ENCODE assay signal across 23 mouse cellular contexts in the genomic region with DNA sequence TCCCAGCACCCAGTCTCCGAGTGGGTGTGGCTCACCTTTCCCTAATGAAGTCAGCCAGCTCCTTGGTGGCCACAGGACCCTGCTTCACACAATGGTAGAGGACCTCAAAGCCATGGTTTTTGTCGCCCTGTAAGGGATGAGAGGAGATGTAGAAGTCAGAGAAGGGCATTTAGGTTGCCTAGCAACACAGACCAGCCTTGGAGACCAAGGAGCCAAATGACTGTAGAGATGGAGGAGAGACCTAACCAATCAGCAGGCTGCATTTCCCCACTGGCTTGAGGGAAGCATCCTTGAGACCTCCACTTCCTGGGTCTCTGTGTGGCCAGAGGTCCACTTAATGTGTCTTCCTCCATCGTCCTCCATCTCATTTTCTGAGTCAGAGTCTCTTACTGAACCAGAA. TPM values are rescaled to one million over a fixed set of nuclear protein-coding genes. Genes with fewer than 3 reads are reported as not detected.
DNase-seq lines count a peak whose midpoint lies in the region; ATAC-seq and TF ChIP-seq lines count a peak whose summit lies in the region.
"Had no signal": no experiment of that assay in that cellular context is flagged by ENCODE, and none has a peak within 500 bp of the region (broad histone marks: within the 10 kb centered on the region; RNA-seq: fewer than 3 reads in every experiment).

No protein-coding gene starts in this region.

- no peak for TF ChIP-seq CTCF in liver, postnatal 0 days (IDR thresholded peaks at IDR 0.05; ENCODE audit: low read depth)
- TF ChIP-seq CTCF in hindbrain, postnatal 0 days (IDR thresholded peaks at IDR 0.05; ENCODE audit: low read depth), result no peak

- H3K27ac ChIP-seq in forebrain, embryonic 12.5 days, result peak overlapping the region; percentile 88; the same call in 1 of the 2 replicates
- H3K27ac ChIP-seq in forebrain, embryonic 10.5 days, result no peak overlapping the region
- no peak overlapping the region for H3K27ac ChIP-seq in liver, postnatal 0 days (ENCODE audit: low read depth)
- H3K27ac ChIP-seq in liver, embryonic 12.5 days, result no peak overlapping the region
- H3K27ac ChIP-seq in hindbrain, postnatal 0 days, result no peak overlapping the region; the same call in 1 of the 2 replicates
- H3K27ac ChIP-seq: heart, embryonic 13.5 days had no signal

- no peak for ATAC-seq in forebrain, embryonic 12.5 days (ENCODE audit: low FRiP score)
- ATAC-seq in liver, postnatal 0 days, result no peak
- ATAC-seq in liver, embryonic 12.5 days, result no peak
- ATAC-seq in erythroblast, adult 5-6 weeks (replicated peaks; ENCODE audit: low FRiP score, poor library complexity, severe bottlenecking), result peak; percentile 53
- 0 out of 2 replicates have a peak, but pooled peaks have one; percentile 21 for ATAC-seq in hindbrain, postnatal 0 days
- ATAC-seq in megakaryocyte, adult 5-6 weeks (ENCODE audit: poor library complexity, severe bottlenecking), result no peak
- ATAC-seq: Patski had no signal

- no peak overlapping the region for H3K4me3 ChIP-seq in forebrain, embryonic 12.5 days (replicated peaks)
- no peak overlapping the region for H3K4me3 ChIP-seq in forebrain, embryonic 10.5 days
- H3K4me3 ChIP-seq in liver, postnatal 0 days (ENCODE audit: low read depth, low read length), result no peak overlapping the region
- no peak overlapping the region for H3K4me3 ChIP-seq in liver, embryonic 12.5 days
- no peak overlapping the region for H3K4me3 ChIP-seq in hindbrain, postnatal 0 days (ENCODE audit: low read length)
- H3K4me3 ChIP-seq: heart, embryonic 13.5 days had no signal

- no peak for DNase-seq in forebrain, embryonic 10.5 days (ENCODE audit: extremely low spot score, low spot score)
- peak; percentile 18 for DNase-seq in liver, postnatal 0 days
- peak; percentile 58 for DNase-seq in hindbrain, postnatal 0 days (ENCODE audit: low spot score)
- DNase-seq in adrenal gland, adult 2 months, result no peak
- DNase-seq: adrenal gland, postnatal 14 days; cerebellum, adult 11-12 months; gastrocnemius, postnatal 14 days; heart, adult 18-20 months; kidney, adult 8-10 months; kidney, postnatal 25 days; lung, embryonic 14.5 days; lung, postnatal 4 days; right cerebral cortex, adult 18-20 months; thymus, postnatal 25 days had no signal

- H3K9me3 ChIP-seq in forebrain, embryonic 12.5 days, result no peaks in the 10 kb centered on the region
- H3K9me3 ChIP-seq in forebrain, embryonic 10.5 days, result no peaks in the 10 kb centered on the region
- H3K9me3 ChIP-seq in liver, postnatal 0 days (ENCODE audit: low read length), result no peaks in the 10 kb centered on the region
- H3K9me3 ChIP-seq in liver, embryonic 12.5 days (replicated peaks), result no peaks in the 10 kb centered on the region
- H3K9me3 ChIP-seq in hindbrain, postnatal 0 days (ENCODE audit: low read length), result no peaks in the 10 kb centered on the region
- H3K9me3 ChIP-seq: heart, embryonic 13.5 days had no signal

- H3K4me1 ChIP-seq in forebrain, embryonic 12.5 days, result peaks cover 44% of the 10 kb centered on the region
- peaks cover 43% of the 10 kb centered on the region for H3K4me1 ChIP-seq in forebrain, embryonic 10.5 days
- H3K4me1 ChIP-seq in liver, postnatal 0 days (ENCODE audit: insufficient read depth), result peaks cover 34% of the 10 kb centered on the region
- peaks cover 21% of the 10 kb centered on the region for H3K4me1 ChIP-seq in liver, embryonic 12.5 days
- peaks cover 34% of the 10 kb centered on the region for H3K4me1 ChIP-seq in hindbrain, postnatal 0 days (ENCODE audit: insufficient read depth, low read length)

- TF ChIP-seq EP300 in liver, postnatal 0 days (IDR thresholded peaks at IDR 0.05; ENCODE audit: low read depth), result no peak

- no peaks in the 10 kb centered on the region for H3K27me3 ChIP-seq in forebrain, embryonic 12.5 days
- H3K27me3 ChIP-seq in forebrain, embryonic 10.5 days (ENCODE audit: poor library complexity, severe bottlenecking), result peaks cover 14% of the 10 kb centered on the region; the same call in 1 of the 2 replicates
- no peaks in the 10 kb centered on the region for H3K27me3 ChIP-seq in liver, postnatal 0 days (ENCODE audit: insufficient read depth, low read length)
- H3K27me3 ChIP-seq in liver, embryonic 12.5 days (replicated peaks), result peaks cover 24% of the 10 kb centered on the region
- H3K27me3 ChIP-seq in hindbrain, postnatal 0 days (ENCODE audit: insufficient read depth, low read length), result no peaks in the 10 kb centered on the region
- H3K27me3 ChIP-seq: Patski had no signal

- H3K9ac ChIP-seq in forebrain, embryonic 12.5 days, result no peak overlapping the region
- no peak overlapping the region for H3K9ac ChIP-seq in liver, postnatal 0 days (replicated peaks)
- H3K9ac ChIP-seq in liver, embryonic 12.5 days, result no peak overlapping the region
- no peak overlapping the region for H3K9ac ChIP-seq in hindbrain, postnatal 0 days (replicated peaks; ENCODE audit: low read length)
- H3K9ac ChIP-seq: heart, embryonic 13.5 days; lung, embryonic 14.5 days had no signal

- H3K4me2 ChIP-seq in forebrain, embryonic 12.5 days, result no peak overlapping the region
- no peak overlapping the region for H3K4me2 ChIP-seq in liver, postnatal 0 days (ENCODE audit: low read depth, low read length)
- H3K4me2 ChIP-seq in liver, embryonic 12.5 days, result no peak overlapping the region
- H3K4me2 ChIP-seq in hindbrain, postnatal 0 days (ENCODE audit: low read depth, low read length), result no peak overlapping the region
- H3K4me2 ChIP-seq: heart, embryonic 13.5 days; liver, embryonic 11.5 days; lung, embryonic 14.5 days had no signal

- H3K36me3 ChIP-seq in forebrain, embryonic 12.5 days (replicated peaks), result peaks cover 17% of the 10 kb centered on the region
- peaks cover 4% of the 10 kb centered on the region; the same call in 1 of the 2 replicates for H3K36me3 ChIP-seq in forebrain, embryonic 10.5 days (replicated peaks)
- H3K36me3 ChIP-seq in liver, postnatal 0 days (replicated peaks; ENCODE audit: insufficient read depth, low read length), result peaks cover 23% of the 10 kb centered on the region; the same call in 1 of the 2 replicates
- peaks cover 16% of the 10 kb centered on the region for H3K36me3 ChIP-seq in liver, embryonic 12.5 days
- H3K36me3 ChIP-seq in hindbrain, postnatal 0 days (ENCODE audit: insufficient read depth, low read length), result peaks cover 24% of the 10 kb centered on the region
- H3K36me3 ChIP-seq: heart, embryonic 13.5 days had no signal

- 26% methylated on average over 3 of the region's 3 CpGs for WGBS in forebrain, embryonic 12.5 days
- 24% methylated on average over 3 of the region's 3 CpGs for WGBS in forebrain, embryonic 10.5 days
- 57% methylated on average over 3 of the region's 3 CpGs for WGBS in liver, postnatal 0 days (ENCODE audit: insufficient replicate concordance)
- WGBS in liver, embryonic 12.5 days (ENCODE audit: insufficient replicate concordance), result 36% methylated on average over 3 of the region's 3 CpGs
- 24% methylated on average over 3 of the region's 3 CpGs for WGBS in hindbrain, postnatal 0 days

RNA-seq across cellular contexts. Expression of a gene that starts 7.3 kb away (rescaled TPM):
- 38.4 and 38.9 TPM in 2 replicates for polyA plus RNA-seq in forebrain, embryonic 12.5 days (2016; fragmentation: Nextera tagmentation; extraction: Ambion mirVana)
- 12.6 and 13.2 TPM in 2 replicates for polyA plus RNA-seq in forebrain, embryonic 10.5 days (2016; fragmentation: Nextera tagmentation; extraction: Ambion mirVana)
- 15.3 and 16.7 TPM in 2 replicates for polyA plus RNA-seq in liver, postnatal 0 days (2015; fragmentation: Nextera tagmentation; extraction: Ambion mirVana)
- polyA plus RNA-seq in liver, embryonic 12.5 days (2016; fragmentation: Nextera tagmentation; extraction: Ambion mirVana), result 19.5 and 20.6 TPM in 2 replicates
- total RNA-seq in erythroblast, adult 5-6 weeks (2015; ENCODE audit: low replicate concordance), result 20.2 and 26.5 TPM in 2 replicates
- total RNA-seq in erythroblast, adult 5-6 weeks (2017; ENCODE audit: low replicate concordance), result 44.8 and 52.8 TPM in 2 replicates
- total RNA-seq in hindbrain, postnatal 0 days (2014; rRNA removed), result 84.2 and 99.0 TPM in 2 replicates
- 62.2 and 65.8 TPM in 2 replicates for polyA plus RNA-seq in hindbrain, postnatal 0 days (2015; fragmentation: Nextera tagmentation; extraction: Ambion mirVana)
- total RNA-seq in adrenal gland, adult 2 months (2021), result 1 to 10 TPM; 1.8 to 2.7 TPM
- 8.2 and 10.6 TPM in 2 replicates for polyA plus RNA-seq in adrenal gland, adult 2 months (2012; rRNA removed)
- 28.4 and 30.9 TPM in 2 replicates for total RNA-seq in megakaryocyte, adult 5-6 weeks (2015)
- 39.6 and 41.2 TPM in 2 replicates for total RNA-seq in megakaryocyte, adult 5-6 weeks (2017)

RNA-seq across cellular contexts. Expression of a gene that starts 16.7 kb away (rescaled TPM):
- polyA plus RNA-seq in forebrain, embryonic 12.5 days (2016; fragmentation: Nextera tagmentation; extraction: Ambion mirVana), result 0.36 and 0.72 TPM in 2 replicates
- polyA plus RNA-seq in forebrain, embryonic 10.5 days (2016; fragmentation: Nextera tagmentation; extraction: Ambion mirVana), result 0.41 and 0.69 TPM in 2 replicates
- 3.0 TPM in 2 replicates for polyA plus RNA-seq in liver, postnatal 0 days (2015; fragmentation: Nextera tagmentation; extraction: Ambion mirVana)
- 3.6 and 4.2 TPM in 2 replicates for polyA plus RNA-seq in liver, embryonic 12.5 days (2016; fragmentation: Nextera tagmentation; extraction: Ambion mirVana)
- total RNA-seq in erythroblast, adult 5-6 weeks (2015; ENCODE audit: low replicate concordance), result 6.1 and 16.5 TPM in 2 replicates
- total RNA-seq in erythroblast, adult 5-6 weeks (2017; ENCODE audit: low replicate concordance), result 11.2 and 12.9 TPM in 2 replicates
- total RNA-seq in hindbrain, postnatal 0 days (2014; rRNA removed), result 0.42 and 0.50 TPM in 2 replicates
- polyA plus RNA-seq in hindbrain, postnatal 0 days (2015; fragmentation: Nextera tagmentation; extraction: Ambion mirVana), result 0.52 and 0.60 TPM in 2 replicates
- total RNA-seq in adrenal gland, adult 2 months (2021), result 1 to 10 TPM; 4.4 to 5.7 TPM
- 14.4 and 17.5 TPM in 2 replicates for polyA plus RNA-seq in adrenal gland, adult 2 months (2012; rRNA removed)
- total RNA-seq in megakaryocyte, adult 5-6 weeks (2015), result 0.36 and 0.89 TPM in 2 replicates
- 0.18 TPM in 1 of 2 replicates, not detected in the other for total RNA-seq in megakaryocyte, adult 5-6 weeks (2017)

RNA-seq across cellular contexts. Expression of a gene that starts 29.2 kb away (rescaled TPM):
- not detected in 2 replicates for polyA plus RNA-seq in forebrain, embryonic 12.5 days (2016; fragmentation: Nextera tagmentation; extraction: Ambion mirVana)
- 0.26 TPM in 1 of 2 replicates, not detected in the other for polyA plus RNA-seq in forebrain, embryonic 10.5 days (2016; fragmentation: Nextera tagmentation; extraction: Ambion mirVana)
- polyA plus RNA-seq in liver, postnatal 0 days (2015; fragmentation: Nextera tagmentation; extraction: Ambion mirVana), result 1.3 and 2.8 TPM in 2 replicates
- 1.5 and 2.1 TPM in 2 replicates for polyA plus RNA-seq in liver, embryonic 12.5 days (2016; fragmentation: Nextera tagmentation; extraction: Ambion mirVana)
- total RNA-seq in erythroblast, adult 5-6 weeks (2015; ENCODE audit: low replicate concordance), result 8.5 TPM in 1 of 2 replicates, not detected in the other
- total RNA-seq in erythroblast, adult 5-6 weeks (2017; ENCODE audit: low replicate concordance), result not detected in 2 replicates
- not detected in 2 replicates for total RNA-seq in hindbrain, postnatal 0 days (2014; rRNA removed)
- 1.7 and 3.4 TPM in 2 replicates for polyA plus RNA-seq in hindbrain, postnatal 0 days (2015; fragmentation: Nextera tagmentation; extraction: Ambion mirVana)
- 1 to 10 TPM; 7.1 to 7.5 TPM for total RNA-seq in adrenal gland, adult 2 months (2021)
- 39.2 and 39.3 TPM in 2 replicates for polyA plus RNA-seq in adrenal gland, adult 2 months (2012; rRNA removed)
- total RNA-seq in megakaryocyte, adult 5-6 weeks (2015), result 2.9 and 4.2 TPM in 2 replicates
- total RNA-seq in megakaryocyte, adult 5-6 weeks (2017), result 1.1 and 2.4 TPM in 2 replicates
- polyA plus RNA-seq: limb, embryonic 11.5 days; neural tube, embryonic 11.5 days had no signal

RNA-seq across cellular contexts. Expression of a gene that starts 42.2 kb away (rescaled TPM):
- polyA plus RNA-seq in forebrain, embryonic 12.5 days (2016; fragmentation: Nextera tagmentation; extraction: Ambion mirVana), result 2.5 and 2.9 TPM in 2 replicates
- polyA plus RNA-seq in forebrain, embryonic 10.5 days (2016; fragmentation: Nextera tagmentation; extraction: Ambion mirVana), result 2.5 and 3.0 TPM in 2 replicates
- polyA plus RNA-seq in liver, postnatal 0 days (2015; fragmentation: Nextera tagmentation; extraction: Ambion mirVana), result 4.3 and 4.6 TPM in 2 replicates
- 9.2 and 10.4 TPM in 2 replicates for polyA plus RNA-seq in liver, embryonic 12.5 days (2016; fragmentation: Nextera tagmentation; extraction: Ambion mirVana)
- total RNA-seq in erythroblast, adult 5-6 weeks (2015; ENCODE audit: low replicate concordance), result 1.2 and 1.9 TPM in 2 replicates
- 0.43 and 1.4 TPM in 2 replicates for total RNA-seq in erythroblast, adult 5-6 weeks (2017; ENCODE audit: low replicate concordance)
- 14.8 and 15.3 TPM in 2 replicates for total RNA-seq in hindbrain, postnatal 0 days (2014; rRNA removed)
- polyA plus RNA-seq in hindbrain, postnatal 0 days (2015; fragmentation: Nextera tagmentation; extraction: Ambion mirVana), result 7.3 and 7.4 TPM in 2 replicates
- 10 to 100 TPM in 1 of 2 experiments, 1 to 10 TPM in 1; 9.4 to 19.0 TPM for total RNA-seq in adrenal gland, adult 2 months (2021)
- 32.3 and 44.2 TPM in 2 replicates for polyA plus RNA-seq in adrenal gland, adult 2 months (2012; rRNA removed)
- 4.8 and 5.0 TPM in 2 replicates for total RNA-seq in megakaryocyte, adult 5-6 weeks (2015)
- 2.6 and 5.2 TPM in 2 replicates for total RNA-seq in megakaryocyte, adult 5-6 weeks (2017)

RNA-seq across cellular contexts. Expression of a gene that starts 46.7 kb away (rescaled TPM):
- polyA plus RNA-seq in forebrain, embryonic 12.5 days (2016; fragmentation: Nextera tagmentation; extraction: Ambion mirVana), result 13.7 and 16.0 TPM in 2 replicates
- 2.9 and 3.3 TPM in 2 replicates for polyA plus RNA-seq in forebrain, embryonic 10.5 days (2016; fragmentation: Nextera tagmentation; extraction: Ambion mirVana)
- 0.25 and 0.36 TPM in 2 replicates for polyA plus RNA-seq in liver, postnatal 0 days (2015; fragmentation: Nextera tagmentation; extraction: Ambion mirVana)
- polyA plus RNA-seq in liver, embryonic 12.5 days (2016; fragmentation: Nextera tagmentation; extraction: Ambion mirVana), result 0.22 and 0.31 TPM in 2 replicates
- not detected in 2 replicates for total RNA-seq in erythroblast, adult 5-6 weeks (2015; ENCODE audit: low replicate concordance)
- 0.17 and 2.4 TPM in 2 replicates for total RNA-seq in erythroblast, adult 5-6 weeks (2017; ENCODE audit: low replicate concordance)
- 81.4 and 89.1 TPM in 2 replicates for total RNA-seq in hindbrain, postnatal 0 days (2014; rRNA removed)
- polyA plus RNA-seq in hindbrain, postnatal 0 days (2015; fragmentation: Nextera tagmentation; extraction: Ambion mirVana), result 16.8 and 16.9 TPM in 2 replicates
- 10 to 100 TPM in 1 of 2 experiments, 1 to 10 TPM in 1; 6.0 to 10.5 TPM for total RNA-seq in adrenal gland, adult 2 months (2021)
- polyA plus RNA-seq in adrenal gland, adult 2 months (2012; rRNA removed), result 4.4 and 6.3 TPM in 2 replicates
- 0.11 TPM in 1 of 2 replicates, not detected in the other for total RNA-seq in megakaryocyte, adult 5-6 weeks (2015)
- total RNA-seq in megakaryocyte, adult 5-6 weeks (2017), result 1.1 TPM in 1 of 2 replicates, not detected in the other

Comparison
In these comparisons a context has a peak if more than half of its experiments do, and no peak if none do; other contexts are left out.
1. ATAC-seq: peak in erythroblast, adult 5-6 weeks (single experiment) and hindbrain, postnatal 0 days (single experiment); none in forebrain, embryonic 12.5 days (single experiment), liver, postnatal 0 days (single experiment), liver, embryonic 12.5 days (single experiment) and megakaryocyte, adult 5-6 weeks (single experiment).
2. DNase-seq: peak in liver, postnatal 0 days (single experiment) and hindbrain, postnatal 0 days (single experiment); none in forebrain, embryonic 10.5 days (single experiment) and adrenal gland, adult 2 months (single experiment).